Mouse (Mus musculus) kidney, adult 9 months (tissue): Measurements from ENCODE around the gene Nt5c3b.

Experiments
- DNase-seq: peaks from one replicate; pipeline ENCODE4 v3.0.0; 2022

Nt5c3b gene

GRCm38 (mm10) chr11:100426820-100427219 is 14.8 kb downstream of the Nt5c3b start:
- DNase-seq, result no peak

- DNase-seq, result peak; percentile 81
These were observed 15.8 kb downstream of the Nt5c3b start for GRCm38 (mm10) chr11:100425851-100426250.

GRCm38 (mm10) chr11:100423836-100424235 is 17.8 kb downstream of the Nt5c3b start:
- no peak for DNase-seq

- no peak for DNase-seq
These were observed 20.1 kb downstream of the Nt5c3b start for GRCm38 (mm10) chr11:100421537-100421936.

- peak; percentile 32 for DNase-seq
These were observed 26.4 kb downstream of the Nt5c3b start, which contains the start of gene Fkbp10 for GRCm38 (mm10) chr11:100414914-100415822. Gene Fkbp10, plus strand, starts transcription at chr11:100415697.

- DNase-seq, result peak; percentile 80
These were observed 27.3 kb downstream of the Nt5c3b start, which contains the start of gene P3h4 for GRCm38 (mm10) chr11:100414021-100414913. Gene P3h4, minus strand, starts transcription at chr11:100414836.

GRCm38 (mm10) chr11:100413541-100413940 is 28.1 kb downstream of the Nt5c3b start:
- DNase-seq, result no peak

- DNase-seq, result no peak
These were observed 29.9 kb downstream of the Nt5c3b start for GRCm38 (mm10) chr11:100411736-100412135.

GRCm38 (mm10) chr11:100409686-100410085 is 31.9 kb downstream of the Nt5c3b start:
- no peak for DNase-seq

- no peak for DNase-seq
These were observed 32.7 kb downstream of the Nt5c3b start for GRCm38 (mm10) chr11:100408835-100409462.

GRCm38 (mm10) chr11:100408076-100408834 is 33.4 kb downstream of the Nt5c3b start:
- peak; percentile 87 for DNase-seq

GRCm38 (mm10) chr11:100406995-100407705 is 34.5 kb downstream of the Nt5c3b start:
- no peak for DNase-seq

- no peak for DNase-seq
These were observed 35.3 kb downstream of the Nt5c3b start for GRCm38 (mm10) chr11:100406273-100406672.

- no peak for DNase-seq
These were observed 37.0 kb downstream of the Nt5c3b start for GRCm38 (mm10) chr11:100404456-100405074.

- no peak for DNase-seq
These were observed 38.0 kb downstream of the Nt5c3b start for GRCm38 (mm10) chr11:100403445-100404134.

- DNase-seq, result no peak
These were observed 38.9 kb downstream of the Nt5c3b start for GRCm38 (mm10) chr11:100402682-100403081.

- DNase-seq, result no peak
These were observed 39.4 kb downstream of the Nt5c3b start for GRCm38 (mm10) chr11:100402240-100402639.

- DNase-seq, result no peak
These were observed 40.8 kb downstream of the Nt5c3b start for GRCm38 (mm10) chr11:100400842-100401241.

- no peak for DNase-seq
These were observed 41.7 kb downstream of the Nt5c3b start for GRCm38 (mm10) chr11:100399727-100400538.
